Mouse (Mus musculus) CH12F3 (cell line): Measurements from ENCODE around the gene Polr3gl.
"Not testable (repeated sequence)": the region's sequence is repeated elsewhere in the genome, so short reads cannot be mapped to it uniquely, and the experiment has no call there.

Experiments
- in situ Hi-C: fragments of 300-500 bp; cut with MboI; formaldehyde crosslinking; loops from 2 replicates; pipeline ENCODE4 v1.14.3; 2020; ENCODE audit warnings: low sequenced_read_pairs

The Polr3gl gene

GRCm38 (mm10) chr3:96593790-96594560 is at the start of gene Polr3gl:
Gene Polr3gl, minus strand, starts transcription at chr3:96594181.
- in situ Hi-C loops = no loop called here

- in situ Hi-C loops = no loop called here
Measured at GRCm38 (mm10) chr3:96639219-96639618, 45.2 kb upstream of the Polr3gl start.

GRCm38 (mm10) chr3:96636448-96636847 is 42.5 kb upstream of the Polr3gl start:
- in situ Hi-C loops = no loop called here

- in situ Hi-C loops = no loop called here
Measured at GRCm38 (mm10) chr3:96635906-96636305, 41.9 kb upstream of the Polr3gl start.

GRCm38 (mm10) chr3:96634928-96635879 is 41.2 kb upstream of the Polr3gl start, which contains the start of the genes Pex11b and Gm42957:
Gene Pex11b, plus strand, starts transcription at chr3:96635376.
Gene Gm42957, plus strand, starts transcription at chr3:96635474.
- in situ Hi-C loops = no loop called here

GRCm38 (mm10) chr3:96634015-96634414 is 40.0 kb upstream of the Polr3gl start:
- in situ Hi-C loops = no loop called here

- in situ Hi-C loops = no loop called here
Measured at GRCm38 (mm10) chr3:96632058-96632457, 38.1 kb upstream of the Polr3gl start.

GRCm38 (mm10) chr3:96629729-96630600 is 36.0 kb upstream of the Polr3gl start, which contains the start of gene Rbm8a:
Gene Rbm8a, plus strand, starts transcription at chr3:96629933.
- in situ Hi-C loops = no loop called here

GRCm38 (mm10) chr3:96623201-96623600 is 29.2 kb upstream of the Polr3gl start:
- in situ Hi-C loops = no loop called here

GRCm38 (mm10) chr3:96617941-96618340 is 24.0 kb upstream of the Polr3gl start:
- in situ Hi-C loops = no loop called here

- in situ Hi-C loops = no loop called here
Measured at GRCm38 (mm10) chr3:96606618-96607017, 12.6 kb upstream of the Polr3gl start.

GRCm38 (mm10) chr3:96606007-96606406 is 12.0 kb upstream of the Polr3gl start:
- in situ Hi-C loops = not testable (repeated sequence)

GRCm38 (mm10) chr3:96603311-96603710 is 9.3 kb upstream of the Polr3gl start:
- in situ Hi-C loops = no loop called here

- in situ Hi-C loops = no loop called here
Measured at GRCm38 (mm10) chr3:96602704-96603084, 8.7 kb upstream of the Polr3gl start.

- in situ Hi-C loops = no loop called here
Measured at GRCm38 (mm10) chr3:96601941-96602703, 8.1 kb upstream of the Polr3gl start.

- in situ Hi-C loops = no loop called here
Measured at GRCm38 (mm10) chr3:96601251-96601787, 7.3 kb upstream of the Polr3gl start.

- in situ Hi-C loops = no loop called here
Measured at GRCm38 (mm10) chr3:96600639-96601250, 6.8 kb upstream of the Polr3gl start, which contains the start of gene Lix1l. Gene Lix1l, plus strand, starts transcription at chr3:96601149.

GRCm38 (mm10) chr3:96599411-96599810 is 5.4 kb upstream of the Polr3gl start:
- in situ Hi-C loops = no loop called here

- in situ Hi-C loops = no loop called here
Measured at GRCm38 (mm10) chr3:96599069-96599393, 5.0 kb upstream of the Polr3gl start.
